Mouse (Mus musculus) hematopoietic stem cell, adult 5-6 weeks (primary cell): Measurements from ENCODE around the gene Mkln1. TPM values are rescaled to one million over a fixed set of nuclear protein-coding genes. Genes with fewer than 3 reads are reported as not detected.

Source experiments
- ATAC-seq, 2 experiments: fragments of 125-278 bp in 1 of 2; replicated peaks in 1 of 2; 2 replicates each; pipeline ENCODE4 v1.8.0; 2016 to 2017; ENCODE audit warnings: inconsistent platforms in 2 of 2, mild to moderate bottlenecking in 2 of 2, moderate number of reproducible peaks in 2 of 2, low read depth in 1 of 2, moderate TSS enrichment in 1 of 2; ENCODE audit not compliant: low FRiP score in 2 of 2, poor library complexity in 2 of 2, severe bottlenecking in 2 of 2, insufficient read depth in 1 of 2, low TSS enrichment in 1 of 2
- total RNA-seq: library from RNA; stranded (forward); fragments of 172-1452, 232-1000 nt; gene quantifications from 2 replicates; pipeline ENCODE4 v1.2.3, GENCODE M21; 2017

Mkln1 gene
- total RNA-seq, 1 experiment from 2014 or later = 169 TPM

GRCm38 (mm10) chr6:31480008-31480407 lies 81.5 kb downstream of the Mkln1 start:
- no peak for ATAC-seq

GRCm38 (mm10) chr6:31486601-31487000 lies 88.1 kb downstream of the Mkln1 start:
- no peak for ATAC-seq

DNA sequence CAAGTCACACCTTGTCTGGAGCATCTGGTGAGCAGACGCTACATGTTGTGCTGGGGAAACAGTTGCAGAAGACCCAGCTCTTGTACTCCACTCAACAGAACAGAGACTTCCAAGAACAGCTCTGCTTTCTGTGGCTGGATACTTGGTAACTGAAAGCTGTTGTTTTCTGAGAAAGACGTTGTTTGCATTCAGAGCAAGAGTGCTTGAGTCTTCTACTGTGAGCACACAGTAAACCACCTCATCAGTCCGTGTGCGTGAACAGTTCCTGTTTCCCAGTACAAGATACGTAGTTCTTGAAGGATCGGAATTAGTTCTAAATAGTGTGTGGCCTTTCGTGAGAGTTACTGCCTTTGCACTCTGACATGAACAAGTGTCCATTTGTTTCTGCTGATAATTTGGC lies 91.4 kb downstream of the Mkln1 start:
- no peak for ATAC-seq

- ATAC-seq = no peak
Measured at GRCm38 (mm10) chr6:31495122-31495731, 96.7 kb downstream of the Mkln1 start.

GRCm38 (mm10) chr6:31496227-31496626 lies 97.7 kb downstream of the Mkln1 start:
- ATAC-seq = no peak

DNA sequence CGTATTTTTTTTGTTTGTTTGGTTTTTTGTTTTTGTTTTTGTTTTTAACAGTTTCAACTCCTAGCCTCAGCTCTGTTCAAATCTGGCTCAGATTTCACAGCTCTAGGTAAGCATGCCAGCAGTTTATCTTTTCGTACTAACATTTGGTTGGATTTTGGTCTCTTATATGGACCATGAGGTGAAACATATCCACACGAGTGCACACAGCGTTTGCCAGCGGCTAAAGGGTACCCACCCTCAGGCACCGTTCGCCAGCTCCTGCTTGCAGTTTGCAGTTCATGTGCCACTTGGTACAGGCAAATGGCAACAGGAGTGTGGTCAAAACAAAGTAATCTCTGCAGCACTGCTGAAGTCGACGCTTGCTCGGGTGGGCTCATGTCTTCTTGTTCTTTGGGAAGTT lies 101.3 kb downstream of the Mkln1 start:
- no peak for ATAC-seq

DNA sequence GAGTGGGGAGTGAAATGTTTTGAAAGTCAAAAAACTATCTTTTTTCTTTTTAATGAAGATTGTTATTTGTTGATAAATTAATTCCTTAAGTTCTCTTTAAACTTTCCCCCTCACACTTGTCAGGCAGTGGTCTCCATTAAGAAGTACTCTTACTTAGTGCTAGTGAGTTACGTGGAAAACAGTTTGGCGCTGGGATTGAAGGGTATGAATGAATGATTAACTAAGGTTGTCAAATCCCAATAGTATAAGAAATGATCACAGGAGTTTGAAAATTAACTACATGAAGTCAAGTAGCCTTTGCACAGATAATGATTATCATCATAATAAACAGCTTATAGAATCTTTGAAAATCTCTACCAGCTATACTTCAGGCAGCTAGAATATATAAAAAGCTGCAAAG lies 101.7 kb downstream of the Mkln1 start:
- ATAC-seq = no peak

GRCm38 (mm10) chr6:31500691-31501090 lies 102.2 kb downstream of the Mkln1 start:
- ATAC-seq = no peak

DNA sequence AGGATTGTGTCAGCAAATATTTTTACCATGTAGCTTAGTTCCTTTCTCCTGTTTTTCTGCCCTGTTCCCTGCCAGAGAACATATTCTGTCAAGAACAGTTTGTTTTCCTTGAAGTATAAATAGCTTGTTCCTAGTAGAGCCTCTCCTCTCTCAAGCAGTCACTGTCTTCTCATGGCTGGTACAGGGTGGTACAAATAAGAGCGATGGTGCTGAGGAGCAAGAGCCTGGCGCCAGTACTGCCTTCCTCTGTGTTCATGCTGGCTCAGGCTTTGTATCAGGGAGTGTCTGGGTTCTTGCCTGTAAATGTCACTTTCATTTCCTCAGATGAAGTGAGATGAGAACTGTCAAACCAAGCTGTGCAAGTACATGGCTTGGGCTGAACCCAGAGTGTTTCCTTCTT lies 104.1 kb downstream of the Mkln1 start:
- no peak for ATAC-seq

DNA sequence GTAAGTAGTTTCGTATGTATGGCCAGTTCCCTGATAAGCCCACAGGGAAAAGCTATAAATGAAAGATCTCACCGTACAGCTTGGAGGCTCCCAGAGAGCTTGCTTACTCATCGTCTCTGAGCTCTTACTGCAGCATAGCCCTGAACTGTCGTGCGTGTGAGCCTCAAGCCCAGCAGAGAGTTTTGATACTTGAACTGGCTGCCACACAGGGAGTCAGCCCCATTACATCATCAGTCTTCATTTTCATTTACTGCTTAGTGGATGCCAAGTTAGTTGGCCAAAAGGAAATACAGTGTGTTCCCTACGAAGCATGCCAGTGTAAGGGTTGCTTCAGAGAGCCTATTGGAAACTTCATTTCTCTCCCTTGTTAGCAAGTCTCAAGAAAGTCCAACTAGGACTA lies 115.2 kb downstream of the Mkln1 start:
- ATAC-seq = no peak

GRCm38 (mm10) chr6:31517681-31518337 lies 119.3 kb downstream of the Mkln1 start:
- no peak for ATAC-seq

DNA sequence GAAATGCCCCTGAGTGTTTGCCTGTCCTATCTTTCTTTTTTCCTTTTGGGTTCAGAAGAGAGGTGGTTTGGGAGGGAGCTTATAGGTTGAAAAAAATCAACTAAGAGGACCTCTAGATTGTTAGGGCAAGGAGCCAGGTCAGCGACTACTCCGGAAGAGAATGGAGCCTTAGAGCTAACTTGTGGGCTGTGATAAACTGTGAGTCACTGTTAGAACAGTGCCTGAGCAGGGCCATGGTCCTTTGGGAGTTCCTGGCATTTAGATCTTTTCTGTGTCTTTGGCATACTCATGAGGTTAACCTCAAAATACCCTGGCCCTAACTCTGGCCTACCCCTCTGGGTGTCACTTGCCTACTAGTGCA lies 119.8 kb downstream of the Mkln1 start:
- ATAC-seq = peak; percentile 34 to 51; a peak in 3 of 4 replicates

GRCm38 (mm10) chr6:31519001-31519471 lies 120.5 kb downstream of the Mkln1 start:
- peak in 1 of 2 experiments; percentile 44; a peak in 1 of 4 replicates for ATAC-seq

GRCm38 (mm10) chr6:31520486-31521215 lies 122.1 kb downstream of the Mkln1 start:
- no peak for ATAC-seq

DNA sequence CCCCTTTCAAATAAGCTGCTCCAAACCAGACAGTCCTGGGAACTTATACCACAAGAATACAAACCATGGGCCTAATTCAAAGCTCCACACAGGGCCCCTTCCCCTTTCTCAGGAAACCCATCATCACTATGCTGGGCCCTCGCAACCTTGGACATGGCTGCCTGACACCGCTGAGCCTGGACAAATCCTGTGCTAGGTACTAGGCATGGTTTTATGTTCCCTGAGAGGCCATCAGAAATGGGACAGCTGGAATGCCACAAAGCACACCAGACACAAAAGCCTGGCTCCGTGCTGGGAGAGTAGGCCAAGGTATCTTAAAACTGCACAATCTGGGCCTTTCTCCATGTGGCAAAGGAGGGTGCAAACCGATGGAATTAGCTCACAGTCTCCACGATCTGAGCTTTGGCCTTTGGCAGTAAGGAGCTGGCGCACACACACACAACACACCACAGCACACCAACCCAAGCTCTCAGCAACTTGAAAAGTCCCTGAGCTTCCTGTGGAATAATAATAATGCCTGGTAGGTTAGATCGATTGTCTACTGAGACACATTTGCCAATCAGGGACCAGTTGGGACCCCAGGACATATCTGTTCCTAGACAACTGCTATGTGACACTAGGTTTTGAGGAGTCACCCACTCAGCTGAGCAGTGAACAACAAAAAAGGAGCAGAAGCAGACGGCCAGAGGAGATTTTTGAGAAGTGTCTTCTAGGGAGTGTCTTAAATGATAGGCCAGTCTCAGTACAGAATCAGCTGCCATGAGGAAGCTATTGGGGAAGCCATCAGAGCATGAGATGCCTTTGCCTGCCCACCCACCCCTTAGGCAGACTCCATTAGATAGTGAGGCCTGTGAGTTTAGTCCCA lies 123.2 kb downstream of the Mkln1 start:
- ATAC-seq = no peak

GRCm38 (mm10) chr6:31522478-31522877 lies 123.9 kb downstream of the Mkln1 start:
- no peak for ATAC-seq

DNA sequence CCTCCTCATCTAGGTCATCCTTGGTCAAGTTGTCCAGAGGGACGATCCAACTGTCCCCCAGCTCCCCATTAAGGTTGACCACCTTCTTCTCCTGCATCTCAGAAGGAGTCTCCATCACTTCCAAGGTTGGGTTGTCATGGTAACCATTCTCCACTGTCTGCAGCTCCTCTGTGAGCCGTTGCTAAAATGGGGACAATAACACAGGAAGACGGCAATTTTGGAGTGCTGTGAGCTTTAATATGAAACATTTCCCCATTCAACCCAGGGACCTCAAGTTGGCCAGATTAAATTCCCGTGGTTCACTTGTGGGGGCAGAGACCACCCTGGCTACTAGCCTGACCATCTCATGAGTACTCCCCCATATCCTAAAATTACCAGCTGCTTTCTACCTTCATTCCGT lies 124.5 kb downstream of the Mkln1 start:
- no peak for ATAC-seq

DNA sequence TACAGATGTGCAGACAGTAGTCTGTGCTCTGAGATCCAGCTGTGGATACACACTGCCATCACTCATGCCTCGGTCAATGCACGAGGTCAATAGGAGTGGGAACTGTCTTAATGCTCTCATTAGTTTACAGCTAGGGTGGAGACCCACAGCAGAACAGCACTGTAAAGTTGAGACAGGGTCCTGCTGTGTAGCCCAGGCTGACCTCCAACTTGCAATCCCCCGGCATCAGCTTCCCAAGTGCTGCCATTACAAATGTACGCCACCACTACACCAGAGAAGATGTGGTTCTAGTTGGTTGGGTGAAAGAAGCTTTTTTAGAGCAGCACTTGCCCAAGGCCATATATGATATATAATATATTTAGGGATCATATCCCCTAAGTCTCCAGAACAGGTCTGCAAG lies 125.1 kb downstream of the Mkln1 start:
- ATAC-seq = no peak
